Mouse (Mus musculus): ENCODE data around the gene Ccdc155. TPM values are rescaled to one million over a fixed set of nuclear protein-coding genes. Genes with fewer than 3 reads are reported as not detected.

Ccdc155 gene
- total RNA-seq (2021): under 1 TPM in 1 of 2 experiments, not detected in 1; 0.25 TPM

- DNase-seq: peak; percentile 91
Measured at GRCm38 (mm10) chr7:45204380-45205143, at the start of gene Ccdc155. Gene Ccdc155 (minus strand): TSS chr7:45204892.

- DNase-seq: no peak
Measured at GRCm38 (mm10) chr7:45253806-45254205, 49.1 kb upstream of the Ccdc155 start.

- DNase-seq: no peak
Measured at GRCm38 (mm10) chr7:45247666-45248065, 43.0 kb upstream of the Ccdc155 start.

DNA sequence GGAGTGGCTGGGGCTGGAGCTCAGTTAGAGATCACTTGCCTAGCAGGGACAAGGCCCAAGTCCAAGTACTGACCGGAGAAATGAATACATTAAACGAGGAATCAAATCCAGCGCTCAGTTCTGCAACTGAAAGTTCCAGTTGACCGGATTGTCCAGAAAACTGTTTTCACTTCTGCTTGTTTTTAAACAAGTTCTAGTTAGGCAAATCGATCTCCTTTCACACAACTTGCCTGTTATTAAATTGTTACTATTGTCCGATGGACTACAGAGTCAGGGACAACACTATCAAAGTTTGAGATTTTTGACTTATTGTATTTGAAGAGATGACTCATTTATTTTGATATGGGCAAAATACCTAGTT lies 36.7 kb upstream of the Ccdc155 start:
- DNase-seq: no peak

GRCm38 (mm10) chr7:45240633-45241388 lies 36.1 kb upstream of the Ccdc155 start, which contains the start of gene Slc6a16:
Gene Slc6a16 (plus strand): TSS chr7:45241085.
- DNase-seq: peak; percentile 41

DNA sequence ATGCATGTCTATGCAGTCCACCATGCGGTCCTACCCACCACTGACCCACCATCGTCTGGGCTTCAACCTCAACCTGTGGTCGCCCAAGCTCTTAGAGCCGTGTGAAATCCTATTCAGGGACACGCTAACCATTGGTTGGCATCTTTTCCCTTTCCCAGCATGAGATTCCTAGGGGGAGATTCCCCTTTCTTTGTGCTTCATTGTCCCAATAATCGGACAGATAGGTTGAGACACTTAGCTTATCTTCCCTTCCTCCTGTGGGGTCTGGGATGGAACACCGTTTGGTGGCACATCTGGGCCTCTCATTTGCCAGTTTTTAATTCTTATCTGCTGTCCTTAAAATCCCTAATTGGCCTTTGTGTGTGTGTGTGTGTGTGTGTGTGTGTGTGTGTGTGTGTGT lies 35.4 kb upstream of the Ccdc155 start:
- no peak for DNase-seq

- DNase-seq: no peak
Measured at GRCm38 (mm10) chr7:45238723-45239496, 34.2 kb upstream of the Ccdc155 start, which contains the start of gene Cd37. Gene Cd37 (minus strand): TSS chr7:45239115.

DNA sequence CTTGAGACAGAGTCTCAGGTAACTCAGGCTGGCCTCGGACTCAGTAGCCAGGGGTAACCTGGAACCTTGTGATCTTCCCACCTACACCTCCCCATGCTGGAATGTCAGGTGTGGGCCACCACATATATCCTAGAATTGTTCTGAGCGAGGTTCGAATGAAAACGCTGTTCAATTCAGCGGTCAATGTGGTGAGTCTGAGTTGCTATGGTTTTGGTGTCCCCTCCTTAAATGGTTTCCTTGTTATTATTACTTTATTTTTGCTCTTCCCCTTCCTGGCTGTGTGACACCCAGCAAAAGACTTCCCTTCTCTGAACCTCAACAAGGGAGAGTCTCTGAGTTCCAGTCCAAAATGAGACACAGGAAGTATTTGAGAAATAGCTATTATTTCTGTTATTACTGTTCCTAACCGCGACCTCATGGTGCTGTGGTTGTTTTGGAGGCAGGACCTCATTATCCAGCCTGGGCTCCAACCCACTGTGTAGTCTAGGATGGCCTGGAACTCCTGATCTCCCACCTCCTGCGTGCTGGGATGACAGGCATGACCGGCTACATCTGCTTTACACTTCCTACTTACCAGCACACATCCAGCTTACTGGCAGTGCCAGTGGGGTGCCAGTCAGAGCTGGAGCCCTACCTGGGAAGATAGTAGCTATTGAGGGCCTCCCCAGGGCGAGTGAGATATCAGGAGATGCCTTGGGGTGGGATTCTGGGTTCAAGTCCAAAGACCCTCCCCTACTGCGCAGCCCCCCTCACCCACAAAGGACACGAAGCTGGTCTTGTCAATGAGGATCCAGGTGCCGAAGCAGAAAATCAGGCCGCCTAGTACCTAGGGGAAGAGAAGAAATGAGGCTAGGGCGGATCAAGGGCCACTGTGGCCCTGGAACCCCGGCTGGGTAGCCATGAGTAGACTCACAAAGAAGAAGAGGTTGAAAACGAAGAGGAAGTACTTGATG lies 33.3 kb upstream of the Ccdc155 start:
- no peak for DNase-seq

DNA sequence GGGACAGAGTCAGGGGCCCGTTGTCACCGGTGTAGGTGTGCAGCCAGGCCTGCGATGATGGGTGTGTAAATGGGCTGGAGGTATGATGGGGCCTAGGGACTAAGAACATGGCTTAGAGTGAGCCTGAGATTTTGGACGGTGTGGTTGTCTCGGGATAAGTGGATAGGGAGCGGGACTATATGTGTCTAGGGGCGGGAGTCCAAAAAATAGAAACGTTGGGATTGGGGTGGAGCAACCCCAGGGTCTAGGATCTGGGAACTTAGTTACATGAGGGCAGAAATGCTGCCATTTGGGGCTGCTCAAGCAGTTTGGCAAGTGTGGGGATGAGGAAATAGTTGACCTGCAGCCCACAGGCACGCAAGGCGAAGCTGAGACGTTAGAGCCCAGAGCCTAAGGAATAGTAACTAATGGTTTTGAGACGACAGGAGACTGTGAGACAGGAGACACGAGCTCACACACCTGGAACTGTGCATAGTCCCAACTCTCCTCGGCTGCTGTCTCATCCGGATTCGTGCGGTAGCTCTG lies 31.0 kb upstream of the Ccdc155 start:
- DNase-seq: peak; percentile 32

DNA sequence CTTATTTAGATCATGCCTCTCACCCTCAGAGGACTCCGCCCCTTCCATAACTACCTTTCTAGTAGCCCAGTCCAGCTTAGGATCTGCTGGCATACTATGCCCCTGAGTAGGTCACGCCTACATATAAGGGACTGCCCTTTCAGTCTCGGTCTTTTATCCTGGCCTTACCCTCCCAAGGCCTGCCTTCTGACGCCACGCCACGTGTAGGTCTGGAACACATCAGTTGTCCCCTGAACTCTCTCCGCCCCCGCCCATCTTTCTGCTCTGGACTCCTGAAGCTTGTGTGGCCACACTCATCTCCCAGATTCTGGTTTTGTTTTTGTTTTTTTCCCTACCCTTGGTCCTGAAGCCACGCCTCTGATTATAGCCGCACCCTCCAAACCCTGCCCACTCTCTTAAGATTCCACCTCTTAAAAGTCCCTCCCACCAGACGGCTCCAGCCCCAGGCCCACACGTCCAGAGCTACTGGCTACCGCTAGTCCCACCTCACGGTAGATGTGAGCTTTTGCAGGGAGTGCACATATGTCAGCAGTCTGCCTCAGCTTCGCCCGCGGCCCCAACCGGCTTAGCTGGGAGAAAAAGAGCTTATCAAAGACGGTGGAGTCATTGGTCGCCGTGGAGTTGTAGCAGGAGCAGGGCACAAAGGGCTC lies 30.4 kb upstream of the Ccdc155 start:
- peak; percentile 50 for DNase-seq

- no peak for DNase-seq
Measured at GRCm38 (mm10) chr7:45234333-45234841, 29.7 kb upstream of the Ccdc155 start.

DNA sequence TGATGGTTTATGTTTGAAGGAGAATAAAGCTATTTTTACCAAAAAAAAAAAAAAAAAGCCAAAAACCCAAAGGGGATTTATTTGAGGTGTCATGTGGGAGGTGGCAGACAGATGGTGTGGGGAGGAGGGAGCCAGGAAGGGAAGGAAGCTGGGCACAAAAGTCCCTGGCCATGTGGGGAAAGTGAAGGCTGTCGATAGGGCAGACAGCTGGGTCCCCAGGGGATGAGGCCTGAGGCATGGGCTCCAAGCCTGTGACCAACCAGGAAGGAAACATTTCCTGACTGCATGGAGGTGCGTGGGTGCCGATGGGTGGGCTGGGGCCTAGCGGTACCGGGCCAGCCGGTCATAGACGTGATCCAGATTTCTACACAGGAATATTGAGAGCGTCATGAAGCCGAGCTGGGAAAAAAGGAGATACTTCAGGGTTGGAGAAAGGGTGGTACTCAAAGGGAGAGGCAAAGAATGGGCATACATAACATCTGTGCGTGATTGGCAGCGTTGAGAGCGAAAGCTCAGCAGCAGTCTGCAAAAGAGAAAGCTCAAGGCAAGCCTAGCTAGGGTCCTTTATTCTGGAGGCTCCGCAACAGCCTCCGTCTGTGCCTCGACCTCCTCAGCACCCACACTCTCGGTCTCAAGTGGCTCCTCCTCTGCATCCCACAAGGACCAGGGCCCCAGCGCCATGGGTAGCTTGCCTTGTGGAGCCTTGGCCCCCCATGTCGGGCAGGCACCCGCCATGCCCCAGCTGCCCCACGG lies 29.1 kb upstream of the Ccdc155 start:
- peak; percentile 50 for DNase-seq

DNA sequence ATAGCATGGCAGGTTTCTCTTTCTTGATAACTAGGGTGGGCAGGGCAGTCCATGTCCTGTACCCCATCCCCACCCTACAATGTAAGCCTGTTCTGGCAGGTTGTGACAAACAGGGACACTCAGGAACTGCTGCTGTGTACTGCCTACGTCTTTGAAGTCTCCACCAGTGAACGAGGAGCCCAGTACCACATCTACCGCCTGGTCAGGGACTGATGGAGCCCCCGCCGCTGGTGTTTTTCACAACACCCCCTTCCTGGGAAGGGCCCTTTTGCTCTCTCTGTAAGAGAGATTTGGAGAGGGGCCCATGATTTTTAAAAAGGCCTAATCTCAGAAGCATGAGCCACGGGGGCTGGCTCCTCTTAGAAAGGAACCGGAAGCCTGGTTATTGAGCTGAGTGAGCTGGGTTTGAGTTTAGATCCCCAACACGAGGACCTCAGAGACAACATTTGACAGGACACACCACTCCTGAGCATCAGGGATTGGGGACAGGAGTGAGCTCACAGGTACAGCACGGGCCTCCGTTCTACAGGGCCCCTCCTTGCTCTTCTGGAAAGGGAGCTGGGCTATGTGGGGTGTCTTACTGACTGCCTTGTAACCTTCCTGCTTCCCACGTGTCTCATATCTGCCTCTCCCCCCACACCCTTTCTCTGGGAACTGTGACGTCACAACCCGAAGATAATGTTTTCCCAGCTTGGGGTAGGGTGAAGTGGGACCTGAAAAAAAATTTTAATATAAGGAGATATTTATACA lies 28.2 kb upstream of the Ccdc155 start:
- no peak for DNase-seq

GRCm38 (mm10) chr7:45231941-45232340 lies 27.2 kb upstream of the Ccdc155 start:
- no peak for DNase-seq

DNA sequence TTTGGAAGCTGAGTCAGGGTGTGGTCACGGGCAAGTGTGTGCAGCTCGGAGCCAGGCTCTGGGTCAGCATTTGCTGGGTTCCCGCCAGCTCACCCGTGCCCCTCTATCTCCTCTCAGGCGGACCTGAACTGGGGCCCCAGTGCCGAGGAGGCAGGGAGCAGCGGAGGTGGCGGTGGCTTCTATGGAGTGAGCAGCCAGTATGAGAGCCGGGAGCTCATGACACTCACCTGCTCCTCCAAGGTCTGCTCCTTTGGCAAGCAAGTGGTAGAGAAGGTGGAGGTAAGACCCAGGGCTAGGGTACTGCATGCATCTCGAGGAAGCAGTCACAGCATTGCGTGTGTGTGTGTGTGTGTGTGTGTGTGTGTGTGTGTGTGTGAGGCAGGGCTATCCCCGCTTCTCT lies 26.5 kb upstream of the Ccdc155 start:
- no peak for DNase-seq

DNA sequence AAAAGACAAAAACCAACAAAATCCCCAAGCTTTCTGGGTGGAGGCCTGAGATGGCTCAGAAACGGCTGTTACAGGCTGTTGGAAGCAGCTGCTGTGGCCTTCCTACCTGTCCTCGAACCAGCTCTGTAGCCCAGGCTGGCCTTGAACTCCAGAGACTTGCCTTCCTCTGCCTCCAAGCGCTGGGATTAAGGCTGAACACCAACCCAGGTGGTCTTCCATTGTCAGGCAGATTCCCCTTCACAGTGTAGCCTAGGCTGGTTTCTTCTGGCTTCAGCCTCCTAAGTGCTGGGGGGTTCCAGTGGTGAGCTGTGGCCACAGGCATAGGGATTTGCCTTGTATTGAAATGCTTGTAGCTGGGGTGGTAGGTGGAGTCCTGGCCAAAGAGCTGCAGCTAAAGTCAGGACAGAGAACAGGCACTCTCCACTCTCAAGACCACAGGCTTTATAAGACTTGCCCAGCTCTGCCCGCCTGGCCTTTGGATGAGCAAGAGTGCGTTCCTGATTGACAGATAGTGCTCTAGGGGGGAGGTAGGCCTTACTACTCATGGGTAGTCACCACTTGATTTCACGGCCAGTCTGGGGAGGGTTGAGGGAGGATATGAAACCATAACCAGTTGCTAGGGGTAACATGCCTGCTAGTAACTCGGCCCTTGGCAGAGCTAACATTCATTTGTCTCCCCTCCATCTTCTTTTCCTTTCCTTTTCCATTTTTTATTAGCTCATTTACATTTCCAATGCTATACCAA lies 24.9 kb upstream of the Ccdc155 start:
- DNase-seq: no peak

DNA sequence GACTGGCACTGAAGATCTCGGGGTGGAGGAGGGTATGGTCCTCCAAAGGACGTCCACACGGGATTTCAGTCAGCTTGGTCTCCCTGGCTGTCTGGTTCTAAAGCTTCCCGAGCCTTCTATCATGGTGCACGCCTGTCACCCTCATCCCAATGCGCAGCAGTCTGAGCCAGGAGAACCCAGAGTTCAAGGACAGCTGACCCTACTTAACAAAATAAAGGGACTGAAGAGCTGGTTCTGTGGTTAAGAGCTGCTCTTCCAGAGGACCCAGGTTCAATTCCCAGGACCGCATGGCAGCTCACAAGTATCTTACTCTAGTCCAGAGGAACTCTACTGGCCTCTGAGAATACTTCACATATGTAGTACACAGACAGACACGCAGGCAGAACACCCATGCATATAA lies 24.4 kb upstream of the Ccdc155 start:
- DNase-seq: no peak

- DNase-seq: no peak
Measured at GRCm38 (mm10) chr7:45228548-45228947, 23.9 kb upstream of the Ccdc155 start.

Measured in heart, postnatal 4 days (tissue).